Mouse (Mus musculus) stomach, postnatal 0 days (tissue): ENCODE measurements around the gene Neurod2.

Experiments used
- CTCF ChIP-seq: IDR thresholded peaks from 2 replicates; pipeline ENCODE4 v1.5.1; 2016; ENCODE audit warnings: antibody characterized with exemption, low read depth, mild to moderate bottlenecking, moderate library complexity
- EP300 ChIP-seq: optimal IDR thresholded peaks from 2 replicates; pipeline ENCODE3; 2016; ENCODE audit warnings: antibody characterized with exemption

- no peak for TF ChIP-seq CTCF
- no peak for TF ChIP-seq EP300
These were observed 9.9 kb downstream of the Neurod2 start for GRCm38 (mm10) chr11:98319544-98319943.
